Mouse (Mus musculus): ENCODE data around the gene 1700030K09Rik. TPM values are rescaled to one million over a fixed set of nuclear protein-coding genes. Genes with fewer than 3 reads are reported as not detected.

The 1700030K09Rik gene
- polyA plus RNA-seq, 1 experiment: 4.1 TPM

DNA sequence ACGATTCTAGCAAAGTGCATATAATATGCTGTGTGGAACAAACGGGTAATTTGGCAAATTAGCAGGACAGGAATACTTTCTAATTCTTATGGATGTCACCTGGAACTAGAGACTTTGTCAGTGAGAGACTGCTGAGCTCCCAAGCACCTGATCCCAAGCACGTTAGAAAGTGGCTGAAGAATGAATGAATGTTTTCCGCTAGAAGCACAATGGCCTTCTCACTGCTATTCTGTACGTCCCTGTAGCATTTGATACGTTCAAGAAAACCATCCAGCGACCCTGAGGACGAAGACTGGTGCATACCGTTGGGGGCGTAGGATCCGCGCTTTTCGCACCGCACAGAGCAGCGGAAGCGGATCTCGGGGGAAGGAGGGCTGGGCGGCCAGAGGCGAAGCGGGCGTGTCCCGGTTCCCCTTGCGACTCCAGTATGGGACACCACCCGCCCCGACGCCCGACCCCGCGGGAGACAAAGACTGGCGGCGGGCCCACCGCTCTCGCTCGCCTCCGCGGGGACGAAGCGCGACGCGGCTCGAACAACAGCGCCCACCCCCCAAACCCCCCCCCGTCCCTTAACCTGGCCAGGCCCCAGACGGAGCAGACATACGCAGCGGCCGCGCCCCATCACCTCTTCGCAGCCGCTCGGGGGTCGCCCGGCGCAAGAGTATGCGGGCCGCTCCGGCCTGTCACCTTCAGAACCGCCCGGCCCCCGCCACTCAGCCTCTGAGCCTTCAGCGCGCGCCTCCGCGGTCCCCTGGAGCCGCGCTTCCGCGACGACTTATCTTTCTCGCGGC is 22.9 kb upstream of the 1700030K09Rik start:
- WGBS: under 1% methylated on average over 72 of the region's 73 CpGs
- peaks cover 3% of the 10 kb centered on the region for H3K4me1 ChIP-seq (ENCODE audit: control insufficient read depth, insufficient read depth, low read length)
- TF ChIP-seq POLR2A (IDR thresholded peaks at IDR 0.05; ENCODE audit: borderline replicate concordance, control insufficient read depth, low read depth, low read length) (no peak), CTCF (IDR thresholded peaks at IDR 0.05; ENCODE audit: control insufficient read depth, insufficient read depth, low read length) (no peak)
- peak overlapping the region; percentile 89 for H3K27ac ChIP-seq (ENCODE audit: control insufficient read depth, insufficient read depth, low read depth, low read length, poor library complexity)
- peak overlapping the region; percentile 80 for H3K4me3 ChIP-seq (replicated peaks; ENCODE audit: control insufficient read depth, low read depth, low read length)

- Histone ChIP-seq H3K27ac (ENCODE audit: control insufficient read depth, insufficient read depth, low read depth, low read length, poor library complexity) (peak within 1 kb of the TSS; percentile 89), H3K4me3 (replicated peaks; ENCODE audit: control insufficient read depth, low read depth, low read length) (peak within 1 kb of the TSS; percentile 80), H3K4me1 (ENCODE audit: control insufficient read depth, insufficient read depth, low read length) (peaks cover 2% of the 10 kb centered on the region)
- WGBS: 1% methylated on average over 48 of the region's 48 CpGs
- TF ChIP-seq CTCF (IDR thresholded peaks at IDR 0.05; ENCODE audit: control insufficient read depth, insufficient read depth, low read length): no peak
- peak; percentile 86; the same call in 1 of the 2 replicates for TF ChIP-seq POLR2A (IDR thresholded peaks at IDR 0.05; ENCODE audit: borderline replicate concordance, control insufficient read depth, low read depth, low read length)
These were observed 22.0 kb upstream of the 1700030K09Rik start, which contains the start of gene Eps15l1 for GRCm38 (mm10) chr8:72421362-72422335. Gene Eps15l1, minus strand, starts transcription at chr8:72421460.

DNA sequence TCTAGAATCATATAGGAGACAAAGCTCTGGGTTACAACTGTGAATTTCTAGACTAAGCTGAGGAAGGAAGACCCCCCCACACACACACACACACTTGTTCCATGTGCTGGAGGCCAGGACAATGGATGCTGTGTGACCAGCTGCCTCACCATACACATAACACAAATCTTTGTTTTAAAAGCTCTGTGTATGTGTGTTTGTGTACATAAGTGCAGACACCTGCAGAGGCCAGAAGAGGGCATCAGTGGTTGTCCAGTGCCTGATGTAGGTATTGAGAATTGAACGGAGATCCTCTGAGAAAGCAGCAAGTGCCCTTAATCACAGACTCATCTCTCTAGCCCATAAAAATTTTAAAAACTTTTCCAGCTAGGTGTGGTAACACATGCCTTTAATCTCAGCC is 20.8 kb upstream of the 1700030K09Rik start:
- H3K4me1 ChIP-seq (ENCODE audit: control insufficient read depth, insufficient read depth, low read length): peaks cover 2% of the 10 kb centered on the region
- no peak overlapping the region for H3K27ac ChIP-seq (ENCODE audit: control insufficient read depth, insufficient read depth, low read depth, low read length, poor library complexity)
- H3K4me3 ChIP-seq (replicated peaks; ENCODE audit: control insufficient read depth, low read depth, low read length): no peak overlapping the region
- WGBS: 54% methylated on average over 1 of the region's 1 CpGs
- peak; percentile 19; the same call in 1 of the 2 replicates for TF ChIP-seq CTCF (IDR thresholded peaks at IDR 0.05; ENCODE audit: control insufficient read depth, insufficient read depth, low read length)
- TF ChIP-seq POLR2A (IDR thresholded peaks at IDR 0.05; ENCODE audit: borderline replicate concordance, control insufficient read depth, low read depth, low read length): no peak

DNA sequence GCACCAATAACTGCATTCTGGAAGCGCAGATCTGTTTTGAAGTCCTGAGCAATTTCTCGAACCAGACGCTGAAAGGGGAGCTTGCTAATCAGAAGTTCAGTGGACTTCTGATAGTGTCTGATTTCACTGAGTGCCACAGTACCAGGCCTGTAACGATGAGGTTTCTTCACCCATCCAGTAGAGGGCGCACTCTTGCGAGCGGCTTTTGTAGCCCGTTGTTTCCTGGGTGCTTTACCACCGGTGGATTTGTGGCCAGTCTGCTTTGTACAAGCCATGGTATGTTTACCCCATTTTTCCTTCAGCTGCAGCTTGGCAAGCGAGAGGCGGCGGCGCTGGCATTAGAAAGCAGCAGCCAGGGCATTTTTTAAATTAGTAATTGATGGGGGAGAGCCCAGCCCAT is 14.0 kb upstream of the 1700030K09Rik start:
- TF ChIP-seq POLR2A (IDR thresholded peaks at IDR 0.05; ENCODE audit: borderline replicate concordance, control insufficient read depth, low read depth, low read length) (no peak), CTCF (IDR thresholded peaks at IDR 0.05; ENCODE audit: control insufficient read depth, insufficient read depth, low read length) (peak; percentile 73)
- WGBS: 47% methylated on average over 13 of the region's 13 CpGs
- no peak overlapping the region for H3K27ac ChIP-seq (ENCODE audit: control insufficient read depth, insufficient read depth, low read depth, low read length, poor library complexity)
- H3K4me1 ChIP-seq (ENCODE audit: control insufficient read depth, insufficient read depth, low read length): no peaks in the 10 kb centered on the region; the same call in 1 of the 2 replicates
- H3K4me3 ChIP-seq (replicated peaks; ENCODE audit: control insufficient read depth, low read depth, low read length): no peak overlapping the region

- no peak overlapping the region for H3K4me3 ChIP-seq (replicated peaks; ENCODE audit: control insufficient read depth, low read depth, low read length)
- H3K4me1 ChIP-seq (ENCODE audit: control insufficient read depth, insufficient read depth, low read length): peaks cover 2% of the 10 kb centered on the region
- WGBS: 18% methylated on average over 2 of the region's 2 CpGs
- H3K27ac ChIP-seq (ENCODE audit: control insufficient read depth, insufficient read depth, low read depth, low read length, poor library complexity): no peak overlapping the region
- TF ChIP-seq CTCF (IDR thresholded peaks at IDR 0.05; ENCODE audit: control insufficient read depth, insufficient read depth, low read length): no peak
- TF ChIP-seq POLR2A (IDR thresholded peaks at IDR 0.05; ENCODE audit: borderline replicate concordance, control insufficient read depth, low read depth, low read length): no peak
These were observed 8.7 kb upstream of the 1700030K09Rik start for GRCm38 (mm10) chr8:72434952-72435351.

DNA sequence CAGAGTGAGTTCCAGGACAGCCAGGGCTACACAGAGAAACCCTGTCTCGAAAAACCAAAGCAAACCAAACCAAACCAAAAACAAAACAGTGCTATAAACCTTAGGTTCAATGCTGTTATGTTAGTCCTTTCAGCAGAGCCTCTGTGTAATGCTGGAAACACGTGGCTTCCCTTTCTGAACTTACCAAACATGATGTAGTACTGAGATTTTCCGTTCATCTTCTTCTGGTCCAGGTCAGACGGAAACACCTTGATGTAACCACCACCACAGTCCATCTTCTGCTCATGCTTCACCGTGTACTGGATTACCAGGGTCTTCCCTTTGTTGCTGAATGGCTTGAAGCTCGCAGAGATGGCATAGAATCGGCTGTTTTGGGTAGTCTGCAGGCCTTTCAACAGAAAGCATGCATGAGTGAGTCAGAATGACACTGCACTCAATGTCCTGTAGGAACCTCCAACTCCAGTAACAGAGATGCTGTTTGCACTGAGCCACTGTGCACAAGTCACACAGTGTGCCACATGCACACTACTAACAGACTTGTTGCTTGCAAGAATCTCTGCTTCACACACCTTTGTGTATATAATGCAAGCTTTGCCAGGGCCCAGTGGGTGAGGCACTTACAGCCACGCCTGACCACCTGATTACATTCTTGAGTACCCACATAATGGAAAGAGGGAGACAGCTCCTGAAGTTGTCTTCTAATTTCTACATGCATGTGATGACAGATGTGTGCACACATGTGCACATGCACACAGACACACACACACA is 5.2 kb upstream of the 1700030K09Rik start:
- Histone ChIP-seq H3K4me1 (ENCODE audit: control insufficient read depth, insufficient read depth, low read length) (peaks cover 2% of the 10 kb centered on the region), H3K4me3 (replicated peaks; ENCODE audit: control insufficient read depth, low read depth, low read length) (no peak overlapping the region), H3K27ac (ENCODE audit: control insufficient read depth, insufficient read depth, low read depth, low read length, poor library complexity) (no peak overlapping the region)
- TF ChIP-seq CTCF (IDR thresholded peaks at IDR 0.05; ENCODE audit: control insufficient read depth, insufficient read depth, low read length) (no peak), POLR2A (IDR thresholded peaks at IDR 0.05; ENCODE audit: borderline replicate concordance, control insufficient read depth, low read depth, low read length) (no peak)
- WGBS: 75% methylated on average over 8 of the region's 8 CpGs

DNA sequence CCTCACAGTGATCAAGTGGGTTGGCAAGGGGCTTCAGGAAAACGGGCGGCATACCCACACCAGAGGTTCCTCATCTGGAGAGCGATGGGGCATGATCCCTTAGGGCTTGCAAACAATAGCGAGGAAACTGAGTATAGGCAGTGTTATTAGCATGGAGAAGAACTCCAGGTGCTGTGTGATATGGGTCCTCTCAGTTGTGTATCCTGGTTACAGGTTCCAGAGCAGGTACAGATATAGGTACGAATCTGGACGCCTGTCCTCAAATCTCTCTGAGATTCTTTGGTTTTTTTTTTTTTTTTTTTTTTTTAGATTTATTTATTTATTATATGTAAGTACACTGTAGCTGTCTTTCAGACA is 292 bp downstream of the 1700030K09Rik start:
- 36% methylated on average over 6 of the region's 6 CpGs for WGBS
- TF ChIP-seq CTCF (IDR thresholded peaks at IDR 0.05; ENCODE audit: control insufficient read depth, insufficient read depth, low read length): no peak
- no peak for TF ChIP-seq POLR2A (IDR thresholded peaks at IDR 0.05; ENCODE audit: borderline replicate concordance, control insufficient read depth, low read depth, low read length)
- peak overlapping the region; percentile 32 for H3K4me3 ChIP-seq (replicated peaks; ENCODE audit: control insufficient read depth, low read depth, low read length)
- H3K4me1 ChIP-seq (ENCODE audit: control insufficient read depth, insufficient read depth, low read length): peaks cover 3% of the 10 kb centered on the region
- peak overlapping the region; percentile 14; the same call in 1 of the 2 replicates for H3K27ac ChIP-seq (ENCODE audit: control insufficient read depth, insufficient read depth, low read depth, low read length, poor library complexity)
